Mouse (Mus musculus) ES-E14 (cell line): ENCODE results near the gene Got1. TPM values are rescaled to one million over a fixed set of nuclear protein-coding genes. Genes with fewer than 3 reads are reported as not detected.
A peak's percentile ranks its signal among the peaks of the same experiment; 100 is the strongest.

Experiments used
- DNase-seq: peaks from one replicate; pipeline ENCODE4 v3.0.0-alpha.2; 2013; ENCODE audit warnings: low read depth, low spot score
- H3K27ac ChIP-seq: 2 replicates; pipeline ENCODE4 v1.5.1; 2012; ENCODE audit warnings: low read depth, mild to moderate bottlenecking, low read length, moderate library complexity, mixed read lengths; ENCODE audit not compliant: poor library complexity, insufficient read depth, severe bottlenecking
- H3K36me3 ChIP-seq: 2 replicates; pipeline ENCODE4 v1.6.1; 2012; ENCODE audit warnings: mild to moderate bottlenecking, low read length, moderate library complexity, mixed read lengths; ENCODE audit not compliant: control insufficient read depth, poor library complexity, insufficient read depth, severe bottlenecking
- H3K4me1 ChIP-seq, 2 experiments: fragments of 150-350 bp in 1 of 2; sonication (generic) in 1 of 2; 2 replicates each; pipeline ENCODE4 v1.6.1; 2012; ENCODE audit warnings: low read length in 2 of 2, mild to moderate bottlenecking in 1 of 2, mixed read lengths in 1 of 2; ENCODE audit not compliant: control insufficient read depth in 2 of 2, insufficient read depth in 2 of 2, poor library complexity in 1 of 2
- H3K4me3 ChIP-seq, 2 experiments: fragments of 150-350 bp in 1 of 2; sonication (generic) in 1 of 2; 2 replicates each; pipeline ENCODE4 v1.5.1; 2012; ENCODE audit warnings: low read length in 2 of 2, low read depth in 1 of 2, mild to moderate bottlenecking in 1 of 2, mixed read lengths in 1 of 2; ENCODE audit not compliant: insufficient read depth in 1 of 2, poor library complexity in 1 of 2, severe bottlenecking in 1 of 2
- H3K9ac ChIP-seq: 2 replicates; pipeline ENCODE4 v1.6.1; 2012; ENCODE audit warnings: low read depth, mild to moderate bottlenecking, low read length, mixed read lengths; ENCODE audit not compliant: poor library complexity, insufficient read depth, severe bottlenecking
- H3K9me3 ChIP-seq: fragments of 150-350 bp; sonication (generic); 2 replicates; pipeline ENCODE4 v1.6.1; 2012; ENCODE audit warnings: low read depth, mild to moderate bottlenecking, low read length; ENCODE audit not compliant: control insufficient read depth, insufficient read depth
- CHD2 ChIP-seq: IDR thresholded peaks from 2 replicates; pipeline ENCODE4 v1.6.1; 2014; ENCODE audit warnings: mild to moderate bottlenecking, low read depth, low read length, inconsistent platforms
- HCFC1 ChIP-seq: IDR thresholded peaks from 2 replicates; pipeline ENCODE4 v1.6.1; 2012; ENCODE audit warnings: low read length, inconsistent platforms, borderline replicate concordance; ENCODE audit not compliant: insufficient read depth
- MAFK ChIP-seq: IDR thresholded peaks from 2 replicates; pipeline ENCODE4 v1.6.1; 2014; ENCODE audit warnings: mild to moderate bottlenecking, low read depth, low read length, inconsistent platforms; ENCODE audit not compliant: insufficient read depth
- ZC3H11A ChIP-seq: IDR thresholded peaks from 2 replicates; pipeline ENCODE4 v1.6.1; 2012; ENCODE audit warnings: low read depth, mild to moderate bottlenecking, inconsistent platforms, low read length, borderline replicate concordance
- ZNF384 ChIP-seq: IDR thresholded peaks from 2 replicates; pipeline ENCODE4 v1.6.1; 2012; ENCODE audit warnings: low read depth, low read length, inconsistent platforms
- in situ Hi-C, 2 experiments: fragments of 600-800 bp; cut with MboI; formaldehyde crosslinking; loops; one replicate each; pipeline ENCODE4 v1.15.1; 2025; ENCODE audit warnings: low sequenced_read_pairs in 2 of 2, inconsistent platforms in 1 of 2; ENCODE audit not compliant: unreplicated experiment in 2 of 2
- total RNA-seq: library from RNA; depleted of rRNA; stranded (reverse); fragments of 300-350 nt; gene quantifications from 2 replicates; pipeline ENCODE4 v1.2.3, GENCODE M21; 2012

Got1 gene
- total RNA-seq, 1 experiment, result 81.8 TPM

- Histone ChIP-seq H3K4me3 (no peak overlapping the region), H3K4me1 (no peaks in the 10 kb centered on the region), H3K36me3 (no peaks in the 10 kb centered on the region), H3K9me3 (no peaks in the 10 kb centered on the region), H3K27ac (no peak overlapping the region), H3K9ac (no peak overlapping the region)
- in situ Hi-C loops, result no loop called here
- no peak for TF ChIP-seq CHD2
- TF ChIP-seq ZC3H11A, result no peak
- no peak for TF ChIP-seq MAFK
- no peak for TF ChIP-seq ZNF384
- TF ChIP-seq HCFC1, result no peak
- no peak for DNase-seq
Measured at GRCm38 (mm10) chr19:43563166-43563565, 38.8 kb upstream of the Got1 start.

- Histone ChIP-seq H3K4me3 (no peak overlapping the region), H3K9ac (no peak overlapping the region), H3K4me1 (no peaks in the 10 kb centered on the region), H3K27ac (no peak overlapping the region), H3K36me3 (no peaks in the 10 kb centered on the region), H3K9me3 (no peaks in the 10 kb centered on the region)
- no peak for DNase-seq
- in situ Hi-C loops, result no loop called here
- TF ChIP-seq HCFC1 (no peak), ZC3H11A (no peak), ZNF384 (no peak), MAFK (no peak), CHD2 (no peak)
Measured at GRCm38 (mm10) chr19:43561841-43562240, 37.4 kb upstream of the Got1 start.

GRCm38 (mm10) chr19:43560244-43560643 is 35.8 kb upstream of the Got1 start:
- Histone ChIP-seq H3K27ac (no peak overlapping the region), H3K4me1 (no peaks in the 10 kb centered on the region), H3K36me3 (no peaks in the 10 kb centered on the region), H3K4me3 (no peak overlapping the region), H3K9me3 (no peaks in the 10 kb centered on the region), H3K9ac (no peak overlapping the region)
- DNase-seq, result no peak
- no peak for TF ChIP-seq ZC3H11A
- no peak for TF ChIP-seq HCFC1
- TF ChIP-seq MAFK, result no peak
- TF ChIP-seq CHD2, result no peak
- TF ChIP-seq ZNF384, result no peak
- in situ Hi-C loops, result no loop called here

GRCm38 (mm10) chr19:43551493-43551890 is 27.1 kb upstream of the Got1 start:
- in situ Hi-C loops, result no loop called here
- DNase-seq, result no peak
- Histone ChIP-seq H3K27ac (no peak overlapping the region), H3K4me3 (no peak overlapping the region), H3K9me3 (no peaks in the 10 kb centered on the region), H3K4me1 (peaks cover 0 to 3% of the 10 kb centered on the region in 2 experiments; a peak in 2 of 4 replicates), H3K9ac (no peak overlapping the region), H3K36me3 (no peaks in the 10 kb centered on the region)
- TF ChIP-seq HCFC1 (no peak), MAFK (no peak), ZNF384 (no peak)

GRCm38 (mm10) chr19:43550706-43551492 is 26.5 kb upstream of the Got1 start:
- H3K27ac ChIP-seq, result no peak overlapping the region
- no peaks in the 10 kb centered on the region for H3K9me3 ChIP-seq
- in situ Hi-C loops, result no loop called here
- no peak overlapping the region for H3K9ac ChIP-seq
- H3K4me3 ChIP-seq, result no peak overlapping the region
- peaks cover 0 to 3% of the 10 kb centered on the region in 2 experiments; a peak in 2 of 4 replicates for H3K4me1 ChIP-seq
- no peak for TF ChIP-seq HCFC1
- no peak for TF ChIP-seq ZC3H11A
- TF ChIP-seq MAFK, result peak; percentile 82
- no peaks in the 10 kb centered on the region for H3K36me3 ChIP-seq
- no peak for DNase-seq
